Mouse (Mus musculus) ES-E14 (cell line): ENCODE data around the gene Rnf169. TPM values are rescaled to one million over a fixed set of nuclear protein-coding genes. Genes with fewer than 3 reads are reported as not detected.

Source experiments
- DNase-seq: peaks from one replicate; pipeline ENCODE4 v3.0.0-alpha.2; 2013; ENCODE audit warnings: low read depth, low spot score
- H3K27ac ChIP-seq: 2 replicates; pipeline ENCODE4 v1.5.1; 2012; ENCODE audit warnings: low read depth, mild to moderate bottlenecking, low read length, moderate library complexity, mixed read lengths; ENCODE audit not compliant: poor library complexity, insufficient read depth, severe bottlenecking
- H3K36me3 ChIP-seq: 2 replicates; pipeline ENCODE4 v1.6.1; 2012; ENCODE audit warnings: mild to moderate bottlenecking, low read length, moderate library complexity, mixed read lengths; ENCODE audit not compliant: control insufficient read depth, poor library complexity, insufficient read depth, severe bottlenecking
- H3K4me1 ChIP-seq, 2 experiments: fragments of 150-350 bp in 1 of 2; sonication (generic) in 1 of 2; 2 replicates each; pipeline ENCODE4 v1.6.1; 2012; ENCODE audit warnings: low read length in 2 of 2, mild to moderate bottlenecking in 1 of 2, mixed read lengths in 1 of 2; ENCODE audit not compliant: control insufficient read depth in 2 of 2, insufficient read depth in 2 of 2, poor library complexity in 1 of 2
- H3K4me3 ChIP-seq, 2 experiments: fragments of 150-350 bp in 1 of 2; sonication (generic) in 1 of 2; 2 replicates each; pipeline ENCODE4 v1.5.1; 2012; ENCODE audit warnings: low read length in 2 of 2, low read depth in 1 of 2, mild to moderate bottlenecking in 1 of 2, mixed read lengths in 1 of 2; ENCODE audit not compliant: insufficient read depth in 1 of 2, poor library complexity in 1 of 2, severe bottlenecking in 1 of 2
- H3K9ac ChIP-seq: 2 replicates; pipeline ENCODE4 v1.6.1; 2012; ENCODE audit warnings: low read depth, mild to moderate bottlenecking, low read length, mixed read lengths; ENCODE audit not compliant: poor library complexity, insufficient read depth, severe bottlenecking
- H3K9me3 ChIP-seq: fragments of 150-350 bp; sonication (generic); 2 replicates; pipeline ENCODE4 v1.6.1; 2012; ENCODE audit warnings: low read depth, mild to moderate bottlenecking, low read length; ENCODE audit not compliant: control insufficient read depth, insufficient read depth
- CHD2 ChIP-seq: IDR thresholded peaks from 2 replicates; pipeline ENCODE4 v1.6.1; 2014; ENCODE audit warnings: mild to moderate bottlenecking, low read depth, low read length, inconsistent platforms
- HCFC1 ChIP-seq: IDR thresholded peaks from 2 replicates; pipeline ENCODE4 v1.6.1; 2012; ENCODE audit warnings: low read length, inconsistent platforms, borderline replicate concordance; ENCODE audit not compliant: insufficient read depth
- MAFK ChIP-seq: IDR thresholded peaks from 2 replicates; pipeline ENCODE4 v1.6.1; 2014; ENCODE audit warnings: mild to moderate bottlenecking, low read depth, low read length, inconsistent platforms; ENCODE audit not compliant: insufficient read depth
- ZC3H11A ChIP-seq: IDR thresholded peaks from 2 replicates; pipeline ENCODE4 v1.6.1; 2012; ENCODE audit warnings: low read depth, mild to moderate bottlenecking, inconsistent platforms, low read length, borderline replicate concordance
- ZNF384 ChIP-seq: IDR thresholded peaks from 2 replicates; pipeline ENCODE4 v1.6.1; 2012; ENCODE audit warnings: low read depth, low read length, inconsistent platforms
- in situ Hi-C, 2 experiments: fragments of 600-800 bp; cut with MboI; formaldehyde crosslinking; loops; one replicate each; pipeline ENCODE4 v1.15.1; 2025; ENCODE audit warnings: low sequenced_read_pairs in 2 of 2, inconsistent platforms in 1 of 2; ENCODE audit not compliant: unreplicated experiment in 2 of 2
- total RNA-seq: library from RNA; depleted of rRNA; stranded (reverse); fragments of 300-350 nt; gene quantifications from 2 replicates; pipeline ENCODE4 v1.2.3, GENCODE M21; 2012

Gene Rnf169
- total RNA-seq, 1 experiment = 19.2 TPM

- in situ Hi-C loops = no loop called here
- Histone ChIP-seq H3K4me3 (no peak overlapping the region), H3K9me3 (no peaks in the 10 kb centered on the region), H3K4me1 (no peaks in the 10 kb centered on the region; a peak in 1 of 4 replicates), H3K36me3 (no peaks in the 10 kb centered on the region; the same call in 1 of the 2 replicates), H3K27ac (no peak overlapping the region), H3K9ac (no peak overlapping the region)
- TF ChIP-seq CHD2 (no peak), ZC3H11A (no peak), HCFC1 (no peak), ZNF384 (no peak), MAFK (no peak)
- no peak for DNase-seq
Measured at GRCm38 (mm10) chr7:99971926-99972325, 8.3 kb downstream of the Rnf169 start.

GRCm38 (mm10) chr7:99969151-99969550, 11.1 kb downstream of the Rnf169 start:
- no peaks in the 10 kb centered on the region for H3K9me3 ChIP-seq
- in situ Hi-C loops = no loop called here
- DNase-seq = no peak
- H3K4me1 ChIP-seq = peaks cover 3 to 8% of the 10 kb centered on the region in 2 experiments; a peak in 3 of 4 replicates
- no peaks in the 10 kb centered on the region for H3K36me3 ChIP-seq
- TF ChIP-seq CHD2 (no peak), ZNF384 (no peak), ZC3H11A (no peak), MAFK (no peak), HCFC1 (no peak)
- no peak overlapping the region for H3K27ac ChIP-seq
- H3K9ac ChIP-seq = no peak overlapping the region
- H3K4me3 ChIP-seq = no peak overlapping the region

GRCm38 (mm10) chr7:99966011-99966721, 14.1 kb downstream of the Rnf169 start:
- in situ Hi-C loops = no loop called here
- peaks cover 3 to 9% of the 10 kb centered on the region in 2 experiments; a peak in 3 of 4 replicates for H3K4me1 ChIP-seq
- no peak overlapping the region for H3K27ac ChIP-seq
- no peak overlapping the region for H3K9ac ChIP-seq
- no peak for TF ChIP-seq ZC3H11A
- no peak for TF ChIP-seq HCFC1
- TF ChIP-seq ZNF384 = no peak
- no peak for TF ChIP-seq MAFK
- TF ChIP-seq CHD2 = no peak
- no peak overlapping the region for H3K4me3 ChIP-seq
- 0 out of 2 replicates have a peak, but pooled peaks cover 2% of the 10 kb centered on the region for H3K36me3 ChIP-seq
- DNase-seq = no peak
- no peaks in the 10 kb centered on the region for H3K9me3 ChIP-seq

- DNase-seq = no peak
Measured at GRCm38 (mm10) chr7:99965020-99965841, 15.0 kb downstream of the Rnf169 start.

More at GRCm38 (mm10) chr7:99965020-99965841, 15.0 kb downstream of the Rnf169 start:
- in situ Hi-C loops = no loop called here
- H3K9ac ChIP-seq = peak overlapping the region; percentile 33; the same call in 1 of the 2 replicates
- H3K9me3 ChIP-seq = no peaks in the 10 kb centered on the region
- TF ChIP-seq CHD2 = no peak
- TF ChIP-seq ZNF384 = no peak
- TF ChIP-seq ZC3H11A = no peak
- TF ChIP-seq HCFC1 = no peak
- TF ChIP-seq MAFK = no peak
- no peak overlapping the region for H3K27ac ChIP-seq
- H3K36me3 ChIP-seq = 0 out of 2 replicates have a peak, but pooled peaks cover 2% of the 10 kb centered on the region
- H3K4me1 ChIP-seq = peaks cover 3 to 9% of the 10 kb centered on the region in 2 experiments; a peak in 3 of 4 replicates
- no peak overlapping the region for H3K4me3 ChIP-seq
